Mouse (Mus musculus) liver, embryonic 15.5 days (tissue): Measurements from ENCODE around the gene Dlgap1. TPM values are rescaled to one million over a fixed set of nuclear protein-coding genes. Genes with fewer than 3 reads are reported as not detected.

ENCODE experiments used
- ATAC-seq: fragments of 200-750 bp; cut with Nextera tagmentation; 2 replicates; pipeline ENCODE4 v1.8.0; 2017; ENCODE audit warnings: moderate number of reproducible peaks, mild to moderate bottlenecking, moderate library complexity; ENCODE audit not compliant: insufficient read depth
- H3K27ac ChIP-seq: fragments of 300-500 bp; sonication (generic); replicated peaks from 2 replicates; pipeline ENCODE4 v1.5.1; 2015; ENCODE audit warnings: mild to moderate bottlenecking, inconsistent platforms
- H3K27me3 ChIP-seq: fragments of 300-500 bp; sonication (generic); 2 replicates; pipeline ENCODE4 v1.6.1; 2015; ENCODE audit warnings: mild to moderate bottlenecking, inconsistent platforms
- H3K36me3 ChIP-seq: fragments of 300-500 bp; sonication (generic); replicated peaks from 2 replicates; pipeline ENCODE4 v1.6.1; 2015; ENCODE audit warnings: moderate library complexity, mild to moderate bottlenecking, inconsistent platforms
- H3K4me1 ChIP-seq: fragments of 300-500 bp; sonication (generic); replicated peaks from 2 replicates; pipeline ENCODE4 v1.6.1; 2015; ENCODE audit warnings: inconsistent platforms
- H3K4me2 ChIP-seq: fragments of 300-500 bp; sonication (generic); 2 replicates; pipeline ENCODE4 v1.6.1; 2015; ENCODE audit warnings: moderate library complexity, mild to moderate bottlenecking, inconsistent platforms
- H3K4me3 ChIP-seq: fragments of 300-500 bp; sonication (generic); replicated peaks from 2 replicates; pipeline ENCODE4 v1.5.1; 2015; ENCODE audit warnings: mild to moderate bottlenecking, inconsistent platforms
- H3K9ac ChIP-seq: fragments of 300-500 bp; sonication (generic); 2 replicates; pipeline ENCODE4 v1.6.1; 2015; ENCODE audit warnings: moderate library complexity, mild to moderate bottlenecking, inconsistent platforms
- H3K9me3 ChIP-seq: fragments of 300-500 bp; sonication (generic); replicated peaks from 2 replicates; pipeline ENCODE4 v1.6.1; 2016; ENCODE audit warnings: inconsistent platforms
- WGBS: fragments of 180-500 bp; shearing (Covaris S2); methylation state at CpG from one replicate; pipeline ENCODE4 v1.1.7; 2015; ENCODE audit warnings: mixed read lengths; ENCODE audit not compliant: insufficient replicate concordance; 5-methylcytosine and 5-hydroxymethylcytosine counted together
- polyA plus RNA-seq: library from polyadenylated mRNA; unstranded; fragments of >200 nt; fragmentation: Nextera tagmentation; extraction: Ambion mirVana; gene quantifications from 2 replicates; pipeline ENCODE4 v1.2.1, GENCODE M21; 2015

The Dlgap1 gene
- polyA plus RNA-seq, 1 experiment from 2014 or later: 0.02 TPM

DNA sequence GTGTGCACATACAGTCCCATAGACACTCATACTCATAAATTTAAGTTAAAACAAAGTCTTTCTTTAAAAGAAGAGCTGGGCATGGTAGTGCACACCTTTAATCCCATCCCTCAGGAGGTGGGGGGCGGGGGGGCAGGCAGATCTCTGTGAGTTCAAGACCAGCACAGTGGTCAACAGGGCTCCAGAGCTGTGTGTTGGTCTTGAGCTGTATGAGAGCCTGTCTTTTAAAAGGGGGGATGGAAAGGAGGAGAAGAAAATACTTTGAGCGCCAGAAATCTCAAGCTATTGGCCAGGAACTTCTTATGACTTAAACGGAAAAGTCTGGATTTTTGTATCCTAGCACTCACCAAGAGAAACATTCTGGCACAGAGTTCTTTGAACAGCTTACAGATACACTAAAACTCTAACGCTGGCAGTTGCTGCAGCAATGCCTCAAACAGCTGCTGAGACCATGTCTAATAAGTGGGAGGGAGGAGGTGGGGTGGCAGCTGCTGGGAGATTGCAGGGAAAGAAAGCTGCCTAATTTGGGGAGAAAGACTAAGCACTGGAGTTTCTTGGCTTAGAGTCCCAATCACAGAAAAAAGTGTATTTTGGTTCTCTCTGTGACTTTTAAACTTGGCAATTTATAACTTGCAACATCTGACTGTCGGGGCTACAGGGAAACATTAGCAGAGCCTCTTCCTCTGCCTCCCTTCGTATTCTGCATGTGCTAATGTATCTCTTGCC lies 660.9 kb downstream of the Dlgap1 start:
- Histone ChIP-seq H3K9me3 (no peaks in the 10 kb centered on the region), H3K9ac (no peak overlapping the region), H3K4me3 (no peak overlapping the region), H3K4me2 (no peak overlapping the region), H3K27ac (no peak overlapping the region), H3K27me3 (no peaks in the 10 kb centered on the region), H3K4me1 (no peaks in the 10 kb centered on the region), H3K36me3 (no peaks in the 10 kb centered on the region)
- 50% methylated on average over 6 of the region's 6 CpGs for WGBS
- ATAC-seq: no peak

DNA sequence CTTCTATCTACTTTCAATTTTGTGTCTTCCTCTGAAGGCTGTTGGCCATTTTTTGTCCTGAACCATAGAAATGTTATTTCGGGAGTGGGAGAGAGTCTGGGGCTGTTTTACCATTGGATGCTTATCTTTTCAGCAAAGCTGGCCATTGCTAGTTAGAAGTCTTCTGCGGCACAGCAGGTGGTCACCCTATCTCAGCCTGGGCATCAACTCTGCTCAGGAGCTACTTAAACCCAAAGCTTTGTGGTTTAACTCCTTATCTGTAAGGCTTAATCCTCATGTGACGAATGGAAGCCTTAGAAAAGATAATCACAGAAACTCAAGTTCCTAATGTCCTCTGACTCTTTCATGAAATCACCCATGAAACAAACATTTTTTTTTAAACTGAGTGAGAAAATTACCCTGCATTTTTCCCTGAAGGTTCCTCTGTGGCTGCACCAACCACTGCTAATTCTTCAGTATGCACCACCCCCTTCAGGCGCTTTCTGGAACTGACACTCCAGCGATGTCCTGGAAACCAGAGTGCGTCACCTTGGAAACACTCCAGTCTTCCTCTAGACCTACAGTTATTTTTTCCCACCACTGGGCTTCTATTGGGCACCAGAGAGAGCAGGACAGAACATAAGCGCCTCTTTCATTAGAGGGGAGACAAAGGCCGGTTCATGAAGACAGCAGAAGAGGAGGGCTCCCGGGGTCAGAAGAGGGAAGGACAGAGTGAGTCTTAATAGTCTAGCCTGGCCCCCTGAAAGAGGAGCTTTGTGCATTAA lies 664.5 kb downstream of the Dlgap1 start:
- no peak overlapping the region for H3K27ac ChIP-seq
- no peaks in the 10 kb centered on the region for H3K36me3 ChIP-seq
- H3K9ac ChIP-seq: no peak overlapping the region
- H3K27me3 ChIP-seq: no peaks in the 10 kb centered on the region
- no peak for ATAC-seq
- no peaks in the 10 kb centered on the region for H3K4me1 ChIP-seq
- 20% methylated on average over 9 of the region's 9 CpGs for WGBS
- no peaks in the 10 kb centered on the region for H3K9me3 ChIP-seq
- H3K4me2 ChIP-seq: no peak overlapping the region
- H3K4me3 ChIP-seq: no peak overlapping the region

DNA sequence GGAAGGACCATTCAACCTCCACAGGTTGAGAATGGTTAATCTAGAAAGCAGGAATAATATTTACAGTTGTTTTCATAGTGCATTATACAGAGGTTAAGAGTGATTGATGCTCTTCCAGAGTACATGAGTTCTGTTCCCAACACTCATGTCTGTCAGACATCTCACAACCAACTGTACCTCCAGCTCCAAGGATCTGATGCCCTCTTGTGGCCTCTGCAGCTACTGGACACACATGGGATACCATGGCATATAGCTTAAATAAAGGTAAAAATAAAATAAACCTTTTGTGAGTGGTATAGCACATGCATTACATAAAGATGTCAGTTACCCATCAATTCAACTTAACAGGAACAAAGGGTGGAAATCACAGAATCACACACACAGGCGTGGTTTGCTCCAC lies 674.3 kb downstream of the Dlgap1 start:
- Histone ChIP-seq H3K4me3 (no peak overlapping the region), H3K4me1 (no peaks in the 10 kb centered on the region), H3K4me2 (no peak overlapping the region), H3K9me3 (no peaks in the 10 kb centered on the region), H3K9ac (no peak overlapping the region), H3K27ac (no peak overlapping the region), H3K27me3 (no peaks in the 10 kb centered on the region), H3K36me3 (no peaks in the 10 kb centered on the region)
- 53% methylated on average over 1 of the region's 1 CpGs for WGBS
- ATAC-seq: no peak

DNA sequence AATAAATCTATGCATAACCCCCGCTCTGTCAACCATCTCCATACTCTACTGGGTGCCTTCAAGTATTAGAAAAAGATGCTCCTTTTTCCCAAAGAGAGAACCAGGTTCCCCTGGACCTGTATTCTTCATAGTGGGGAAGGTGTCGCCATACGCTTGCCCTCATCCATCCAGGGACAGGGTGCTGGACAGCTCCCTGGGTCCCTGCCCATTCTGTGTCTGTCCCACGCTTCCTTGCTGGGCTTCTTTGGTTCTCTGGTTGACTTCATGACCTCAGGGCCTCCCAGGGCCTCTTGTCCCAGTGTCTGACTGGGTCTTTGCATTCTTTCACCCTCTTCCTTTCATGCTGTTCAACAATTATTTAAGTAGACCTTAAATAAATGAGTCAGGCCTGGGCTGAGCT lies 677.8 kb downstream of the Dlgap1 start:
- Histone ChIP-seq H3K27ac (no peak overlapping the region), H3K4me2 (no peak overlapping the region), H3K36me3 (no peaks in the 10 kb centered on the region), H3K4me3 (no peak overlapping the region), H3K9ac (no peak overlapping the region), H3K9me3 (no peaks in the 10 kb centered on the region), H3K4me1 (no peaks in the 10 kb centered on the region), H3K27me3 (no peaks in the 10 kb centered on the region)
- no peak for ATAC-seq
- WGBS: 32% methylated on average over 4 of the region's 4 CpGs

DNA sequence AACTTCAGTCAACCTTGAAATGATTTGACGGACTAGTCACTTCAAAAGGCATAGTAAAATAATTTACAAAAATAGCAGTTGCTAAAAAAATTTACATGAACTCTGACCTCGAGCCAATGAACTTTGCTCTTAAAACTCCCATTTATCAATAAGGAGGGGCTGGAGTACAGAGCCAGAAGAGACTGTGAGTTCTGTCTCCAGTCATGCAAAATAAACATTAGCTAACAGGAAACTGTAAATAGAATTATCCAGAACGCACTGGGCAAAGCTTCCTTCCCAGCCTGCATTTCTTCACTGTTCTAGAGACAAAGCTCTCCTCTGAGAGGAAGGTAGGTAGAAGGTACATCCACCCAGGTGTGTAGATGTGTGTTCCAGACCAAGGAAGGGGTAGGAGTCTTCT lies 692.5 kb downstream of the Dlgap1 start:
- no peaks in the 10 kb centered on the region for H3K27me3 ChIP-seq
- no peaks in the 10 kb centered on the region for H3K36me3 ChIP-seq
- H3K4me1 ChIP-seq: no peaks in the 10 kb centered on the region
- 53% methylated on average over 3 of the region's 3 CpGs for WGBS
- ATAC-seq: no peak
- H3K4me3 ChIP-seq: no peak overlapping the region
- H3K9ac ChIP-seq: no peak overlapping the region
- no peak overlapping the region for H3K4me2 ChIP-seq
- no peak overlapping the region for H3K27ac ChIP-seq
- no peaks in the 10 kb centered on the region for H3K9me3 ChIP-seq

DNA sequence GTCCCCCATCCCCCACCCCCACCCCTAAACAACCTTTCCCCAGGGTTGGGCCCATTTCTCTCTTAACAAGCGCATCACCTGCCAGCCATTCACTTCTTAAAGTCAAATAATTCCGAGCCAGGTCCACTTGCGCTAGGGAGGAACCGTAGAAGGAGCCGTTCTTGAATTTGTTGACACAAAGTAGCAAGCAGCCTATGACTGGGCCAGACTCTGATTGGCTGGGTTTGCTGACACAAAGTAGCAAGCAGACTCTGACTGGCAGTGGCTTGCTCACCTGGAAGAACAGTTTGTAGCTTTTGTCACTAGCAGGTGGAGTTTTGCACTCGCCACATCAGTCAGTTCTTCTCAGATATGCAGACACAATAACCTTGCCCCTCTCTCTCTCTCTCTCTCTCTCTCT lies 695.1 kb downstream of the Dlgap1 start:
- no peak for ATAC-seq
- H3K9me3 ChIP-seq: no peaks in the 10 kb centered on the region
- H3K36me3 ChIP-seq: no peaks in the 10 kb centered on the region
- no peak overlapping the region for H3K4me2 ChIP-seq
- H3K4me3 ChIP-seq: no peak overlapping the region
- no peaks in the 10 kb centered on the region for H3K27me3 ChIP-seq
- no peaks in the 10 kb centered on the region for H3K4me1 ChIP-seq
- 66% methylated on average over 6 of the region's 6 CpGs for WGBS
- no peak overlapping the region for H3K9ac ChIP-seq
- no peak overlapping the region for H3K27ac ChIP-seq

DNA sequence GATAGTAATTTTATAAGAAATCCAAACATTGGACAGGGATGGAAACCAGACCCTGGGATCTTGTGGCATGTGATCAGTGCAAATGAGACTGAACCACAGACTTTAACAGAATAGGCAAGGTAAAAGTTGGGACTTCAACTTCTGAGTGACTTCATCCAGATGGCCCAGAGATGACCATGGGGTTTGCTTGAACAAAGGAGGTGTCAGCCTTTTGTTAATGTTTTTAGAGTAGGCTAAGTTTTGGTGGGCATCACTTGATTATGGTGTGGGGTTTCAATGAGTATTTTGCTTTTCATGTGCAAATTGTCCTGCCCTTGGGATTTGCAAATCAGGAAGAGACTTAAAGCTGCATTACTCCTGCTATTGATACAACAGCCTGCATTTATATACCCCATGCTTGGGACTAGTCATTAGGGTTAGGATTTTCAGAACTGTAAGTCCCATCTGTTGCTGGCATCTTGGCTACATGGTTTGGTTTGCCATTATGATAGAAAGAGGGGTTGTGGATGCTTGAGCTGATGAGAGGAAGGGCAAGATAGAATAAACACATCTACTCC lies 695.7 kb downstream of the Dlgap1 start:
- Histone ChIP-seq H3K9ac (no peak overlapping the region), H3K27ac (no peak overlapping the region), H3K4me1 (no peaks in the 10 kb centered on the region), H3K36me3 (no peaks in the 10 kb centered on the region), H3K9me3 (no peaks in the 10 kb centered on the region), H3K4me3 (no peak overlapping the region), H3K27me3 (no peaks in the 10 kb centered on the region), H3K4me2 (no peak overlapping the region)
- ATAC-seq: no peak

DNA sequence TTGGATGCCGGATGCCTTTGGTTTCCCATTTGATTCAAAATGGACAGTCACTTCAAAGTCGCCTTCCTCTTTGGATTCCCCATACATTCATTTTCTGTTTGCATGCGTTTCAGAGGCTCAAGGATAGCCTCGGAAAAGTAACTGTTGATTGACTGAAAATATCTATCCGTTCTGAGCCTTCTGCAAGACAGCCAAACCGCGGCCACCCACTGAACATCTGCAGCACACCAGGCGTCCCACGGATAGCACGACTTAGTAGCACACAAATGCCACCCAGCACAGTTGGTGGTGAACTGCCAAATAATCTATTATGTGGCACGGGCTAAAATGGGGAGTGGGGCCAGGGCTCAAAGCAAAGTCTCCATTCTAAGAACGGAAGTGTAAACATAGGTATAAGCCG lies 705.1 kb downstream of the Dlgap1 start:
- Histone ChIP-seq H3K9me3 (no peaks in the 10 kb centered on the region), H3K4me3 (no peak overlapping the region), H3K36me3 (no peaks in the 10 kb centered on the region), H3K27ac (no peak overlapping the region), H3K4me2 (no peak overlapping the region), H3K27me3 (no peaks in the 10 kb centered on the region), H3K9ac (no peak overlapping the region), H3K4me1 (no peaks in the 10 kb centered on the region)
- 69% methylated on average over 13 of the region's 13 CpGs for WGBS
- ATAC-seq: no peak

DNA sequence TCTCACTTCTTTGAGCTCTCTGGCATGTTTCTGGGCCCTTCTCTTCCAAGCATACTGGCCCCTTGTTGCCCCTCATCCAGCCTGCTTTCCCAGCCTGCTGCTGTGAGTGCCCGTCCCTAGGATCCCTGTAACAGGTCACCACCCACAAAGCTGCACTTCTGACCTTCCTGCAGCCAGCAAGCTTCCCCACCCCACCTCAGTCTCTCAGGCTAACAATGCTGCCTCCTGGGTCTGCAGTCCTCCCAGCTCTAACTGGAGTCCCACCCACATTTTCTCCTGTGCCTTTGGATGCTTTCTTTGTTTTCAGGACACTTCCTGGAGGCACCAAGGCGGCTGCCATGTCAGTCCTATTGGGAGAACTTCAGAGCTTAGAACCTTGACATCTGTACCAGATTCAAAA lies 707.6 kb downstream of the Dlgap1 start:
- Histone ChIP-seq H3K36me3 (no peaks in the 10 kb centered on the region), H3K27me3 (no peaks in the 10 kb centered on the region), H3K9me3 (no peaks in the 10 kb centered on the region), H3K4me3 (no peak overlapping the region), H3K4me2 (no peak overlapping the region), H3K4me1 (no peaks in the 10 kb centered on the region), H3K27ac (no peak overlapping the region), H3K9ac (no peak overlapping the region)
- 34% methylated on average over 2 of the region's 2 CpGs for WGBS
- no peak for ATAC-seq

DNA sequence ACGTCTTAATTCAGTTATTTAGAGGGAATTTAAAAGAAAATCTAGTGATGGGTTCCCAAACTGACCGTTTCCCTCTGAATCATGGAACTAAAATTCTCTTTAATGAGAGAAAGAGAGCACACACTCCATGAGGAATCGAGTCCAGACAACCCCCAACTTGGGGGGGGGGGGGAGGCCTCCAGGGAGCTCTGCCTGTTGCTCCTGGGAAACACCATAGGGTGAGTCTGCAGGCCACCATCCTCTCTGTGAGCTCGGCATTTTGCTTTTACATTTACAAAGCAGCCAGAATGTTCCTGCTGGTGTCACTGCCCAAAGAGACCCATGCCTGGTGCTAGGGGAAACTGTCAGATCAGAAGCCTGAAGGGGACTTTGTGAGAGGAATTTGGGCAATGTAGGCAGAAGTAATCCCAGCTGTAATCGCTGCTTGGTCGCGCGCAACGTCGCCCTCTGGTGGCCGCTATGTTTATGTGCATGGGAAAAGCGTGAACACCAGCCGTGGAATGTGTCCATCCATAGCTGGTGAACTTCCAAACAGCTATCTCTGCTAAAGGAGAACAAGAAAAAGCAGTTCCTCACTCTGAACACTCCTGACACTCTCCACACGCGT lies 714.8 kb downstream of the Dlgap1 start:
- Histone ChIP-seq H3K9ac (no peak overlapping the region), H3K9me3 (no peaks in the 10 kb centered on the region), H3K27ac (no peak overlapping the region), H3K4me2 (no peak overlapping the region), H3K27me3 (no peaks in the 10 kb centered on the region), H3K4me1 (no peaks in the 10 kb centered on the region), H3K36me3 (no peaks in the 10 kb centered on the region), H3K4me3 (no peak overlapping the region)
- ATAC-seq: no peak
- 10% methylated on average over 15 of the region's 15 CpGs for WGBS

DNA sequence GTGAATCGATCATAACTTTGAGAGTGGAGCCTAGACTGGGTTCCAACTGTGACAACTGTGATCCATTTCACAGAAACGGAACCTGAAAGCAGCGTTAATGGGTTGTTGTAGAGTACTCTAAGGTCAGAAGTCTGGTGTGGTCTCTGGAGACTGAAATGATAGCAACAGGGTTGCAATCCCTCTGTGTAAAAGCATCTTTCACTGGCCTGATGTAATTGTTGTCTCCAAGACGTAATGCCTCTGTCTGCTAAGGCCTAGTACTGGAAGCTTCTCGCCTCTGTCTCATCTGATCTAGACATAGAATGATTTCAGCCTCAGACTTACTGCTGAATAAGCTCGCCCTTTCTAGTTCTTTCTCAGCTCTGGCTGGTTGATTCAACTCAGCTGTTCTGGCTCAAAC lies 721.3 kb downstream of the Dlgap1 start:
- H3K27ac ChIP-seq: no peak overlapping the region
- no peaks in the 10 kb centered on the region for H3K9me3 ChIP-seq
- no peaks in the 10 kb centered on the region for H3K4me1 ChIP-seq
- H3K9ac ChIP-seq: no peak overlapping the region
- no peak for ATAC-seq
- WGBS: 66% methylated on average over 6 of the region's 6 CpGs
- H3K27me3 ChIP-seq: no peaks in the 10 kb centered on the region
- no peak overlapping the region for H3K4me3 ChIP-seq
- no peak overlapping the region for H3K4me2 ChIP-seq
- H3K36me3 ChIP-seq: no peaks in the 10 kb centered on the region
